In genomic region chr15:25623556-25624180, GRCm38 (mm10) we compare ENCODE assay signal across 9 mouse cellular contexts. TPM values are rescaled to one million over a fixed set of nuclear protein-coding genes. Genes with fewer than 3 reads are reported as not detected.
DNase-seq lines count a peak whose midpoint lies in the region; ATAC-seq and TF ChIP-seq lines count a peak whose summit lies in the region.
"Had no signal": no experiment of that assay in that cellular context is flagged by ENCODE, and none has a peak within 500 bp of the region (broad histone marks: within the 10 kb centered on the region; RNA-seq: fewer than 3 reads in every experiment).

No protein-coding gene starts in this region.

- H3K27me3 ChIP-seq in heart, embryonic 14.5 days (ENCODE audit: control insufficient read depth, insufficient read depth, low read length) = peaks cover 10% of the 10 kb centered on the region; the same call in 1 of the 2 replicates
- H3K27me3 ChIP-seq in ES-Bruce4 (ENCODE audit: control insufficient read depth, insufficient read depth, low read length, poor library complexity, severe bottlenecking) = no peaks in the 10 kb centered on the region
- H3K27me3 ChIP-seq in hindbrain, embryonic 11.5 days (ENCODE audit: control insufficient read depth, insufficient read depth, low read length) = no peaks in the 10 kb centered on the region
- H3K27me3 ChIP-seq in midbrain, embryonic 11.5 days (ENCODE audit: control insufficient read depth, insufficient read depth, low read length) = peaks cover 5% of the 10 kb centered on the region; the same call in 1 of the 2 replicates
- H3K27me3 ChIP-seq: Patski had no signal

- no peak for DNase-seq in heart, adult 9 months (ENCODE audit: low spot score in 2 of 2)
- DNase-seq in hindbrain, embryonic 11.5 days (ENCODE audit: low spot score) = no peak
- peak; percentile 92 for DNase-seq in midbrain, embryonic 11.5 days (ENCODE audit: low spot score, missing footprints)
- DNase-seq in cerebellum, adult 11-12 months = no peak
- DNase-seq in urinary bladder, postnatal 10 days (ENCODE audit: low spot score) = no peak

- no peak for TF ChIP-seq EP300 in ES-Bruce4 (IDR thresholded peaks at IDR 0.05; ENCODE audit: insufficient read depth, low read depth, low read length)

- H3K36me3 ChIP-seq in heart, embryonic 14.5 days (ENCODE audit: control insufficient read depth, insufficient read depth, low read length) = no peaks in the 10 kb centered on the region
- H3K36me3 ChIP-seq in ES-Bruce4 (ENCODE audit: control insufficient read depth, insufficient read depth, low read length, poor library complexity, severe bottlenecking) = no peaks in the 10 kb centered on the region
- no peaks in the 10 kb centered on the region for H3K36me3 ChIP-seq in hindbrain, embryonic 11.5 days (ENCODE audit: control insufficient read depth, insufficient read depth, low read length)
- no peaks in the 10 kb centered on the region for H3K36me3 ChIP-seq in midbrain, embryonic 11.5 days (ENCODE audit: control insufficient read depth, insufficient read depth, low read length)

- WGBS in heart, embryonic 14.5 days = 9% methylated on average over 9 of the region's 9 CpGs
- 9% methylated on average over 9 of the region's 9 CpGs for WGBS in hindbrain, embryonic 11.5 days
- WGBS in midbrain, embryonic 11.5 days = 12% methylated on average over 9 of the region's 9 CpGs

- no peak for ATAC-seq in heart, embryonic 14.5 days (ENCODE audit: insufficient number of reproducible peaks, insufficient read depth, low FRiP score, low read depth)
- no peak for ATAC-seq in hindbrain, embryonic 11.5 days (ENCODE audit: low FRiP score)
- no peak for ATAC-seq in midbrain, embryonic 11.5 days (ENCODE audit: low FRiP score)
- no peak for ATAC-seq in CD4-positive, CD25-positive, alpha-beta regulatory T cell, adult 4 months

- no peak overlapping the region for H3K27ac ChIP-seq in heart, embryonic 14.5 days (replicated peaks in 1 of 2; ENCODE audit: control insufficient read depth in 1 of 2, insufficient read depth in 1 of 2, low read depth in 2 of 2, low read length in 2 of 2)
- no peak overlapping the region for H3K27ac ChIP-seq in ES-Bruce4 (ENCODE audit: insufficient read depth, low read length)
- H3K27ac ChIP-seq in hindbrain, embryonic 11.5 days (ENCODE audit: low read depth, low read length) = no peak overlapping the region
- H3K27ac ChIP-seq in midbrain, embryonic 11.5 days (ENCODE audit: low read depth, low read length) = no peak overlapping the region

- peaks cover 6% of the 10 kb centered on the region in 2 experiments; a peak in 3 of 4 replicates for H3K4me1 ChIP-seq in heart, embryonic 14.5 days (ENCODE audit: control insufficient read depth in 2 of 2, insufficient read depth in 2 of 2, low read length in 2 of 2)
- H3K4me1 ChIP-seq in ES-Bruce4 (ENCODE audit: control insufficient read depth, insufficient read depth, low read length) = no peaks in the 10 kb centered on the region
- 0 out of 2 replicates have a peak, but pooled peaks cover 2% of the 10 kb centered on the region for H3K4me1 ChIP-seq in hindbrain, embryonic 11.5 days (replicated peaks; ENCODE audit: control insufficient read depth, insufficient read depth, low read length)
- no peaks in the 10 kb centered on the region; the same call in 1 of the 2 replicates for H3K4me1 ChIP-seq in midbrain, embryonic 11.5 days (ENCODE audit: control insufficient read depth, insufficient read depth, low read length)

- peak overlapping the region; percentile 64 to 71 for H3K4me3 ChIP-seq in heart, embryonic 14.5 days (ENCODE audit: control insufficient read depth in 1 of 2, insufficient read depth in 1 of 2, low read depth in 1 of 2, low read length in 2 of 2)
- H3K4me3 ChIP-seq in ES-Bruce4 (ENCODE audit: low read depth, low read length) = peak overlapping the region; percentile 87
- peak overlapping the region; percentile 88 for H3K4me3 ChIP-seq in hindbrain, embryonic 11.5 days (ENCODE audit: low read depth, low read length)
- H3K4me3 ChIP-seq in midbrain, embryonic 11.5 days (ENCODE audit: low read depth, low read length) = peak overlapping the region; percentile 81

- H3K4me2 ChIP-seq in heart, embryonic 14.5 days (ENCODE audit: low read length) = peak overlapping the region; percentile 88
- H3K4me2 ChIP-seq in hindbrain, embryonic 11.5 days (replicated peaks; ENCODE audit: low read depth, low read length) = peak overlapping the region; percentile 87
- H3K4me2 ChIP-seq in midbrain, embryonic 11.5 days = peak overlapping the region; percentile 98

- TF ChIP-seq POLR2A in ES-Bruce4 (IDR thresholded peaks at IDR 0.05; ENCODE audit: insufficient read depth, low read length) = no peak

- no peaks in the 10 kb centered on the region for H3K9me3 ChIP-seq in heart, embryonic 14.5 days (ENCODE audit: control insufficient read depth, low read length)
- H3K9me3 ChIP-seq in ES-Bruce4 (replicated peaks; ENCODE audit: control insufficient read depth, insufficient read depth, low read length, poor library complexity, severe bottlenecking) = no peaks in the 10 kb centered on the region
- H3K9me3 ChIP-seq in hindbrain, embryonic 11.5 days (ENCODE audit: control insufficient read depth, low read length) = no peaks in the 10 kb centered on the region
- H3K9me3 ChIP-seq in midbrain, embryonic 11.5 days (ENCODE audit: control insufficient read depth, low read length) = no peaks in the 10 kb centered on the region

- H3K9ac ChIP-seq in heart, embryonic 14.5 days (ENCODE audit: low read length) = peak overlapping the region; percentile 81
- peak overlapping the region; percentile 71 for H3K9ac ChIP-seq in ES-Bruce4 (ENCODE audit: low read depth, poor library complexity, severe bottlenecking)
- H3K9ac ChIP-seq in hindbrain, embryonic 11.5 days (ENCODE audit: low read depth, low read length) = peak overlapping the region; percentile 80
- peak overlapping the region; percentile 90 for H3K9ac ChIP-seq in midbrain, embryonic 11.5 days (ENCODE audit: low read length)

- TF ChIP-seq CTCF in ES-Bruce4 (IDR thresholded peaks at IDR 0.05; ENCODE audit: low read depth, low read length) = no peak

RNA-seq across cellular contexts. Expression of gene Myo10, which starts 1.3 kb away (rescaled TPM):
- 12.6 and 14.7 TPM in 2 replicates for polyA plus RNA-seq in heart, embryonic 14.5 days (2014; fragmentation: Nextera tagmentation; extraction: Ambion mirVana)
- polyA plus RNA-seq in ES-Bruce4 (2011; ENCODE audit: insufficient read depth, insufficient read length, low read depth, missing spikeins) = 166 and 171 TPM in 2 replicates
- 39.1 and 45.2 TPM in 2 replicates for polyA plus RNA-seq in hindbrain, embryonic 11.5 days (2014; fragmentation: Nextera tagmentation; extraction: Ambion mirVana)
- 72.8 and 75.4 TPM in 2 replicates for polyA plus RNA-seq in midbrain, embryonic 11.5 days (2014; fragmentation: Nextera tagmentation; extraction: Ambion mirVana)
- under 1 TPM; 0.30 to 0.75 TPM for polyA plus RNA-seq in CD4-positive, CD25-positive, alpha-beta regulatory T cell, adult 4 months (2017; shearing (Covaris generic))
